Mouse (Mus musculus) layer of hippocampus, adult 18-20 months (tissue): Measurements from ENCODE around the gene 4933430I17Rik. TPM values are rescaled to one million over a fixed set of nuclear protein-coding genes. Genes with fewer than 3 reads are reported as not detected.

Source experiments
- DNase-seq, 2 experiments: peaks; one replicate each; pipeline ENCODE4 v3.0.0; 2022; ENCODE audit warnings: low spot score in 2 of 2
- total RNA-seq, 2 experiments: library from RNA; stranded (reverse); gene quantifications; 2 replicates each; pipeline ENCODE4 v1.2.3; 2021

Gene 4933430I17Rik
- total RNA-seq, 2 experiments from 2014 or later, result 0.52 to 0.53 TPM

GRCm38 (mm10) chr4:62596051-62596450 is 70.9 kb downstream of the 4933430I17Rik start:
- no peak for DNase-seq

Other genes starting within 250 kb of the 4933430I17Rik start
- gene Fkbp15, start 164.8 kb upstream of the 4933430I17Rik start, total RNA-seq, result 10 to 100 TPM; 38.2 to 38.4 TPM
- 10 to 100 TPM; 10.5 to 11.2 TPM for gene Slc31a1, start 164.6 kb upstream of the 4933430I17Rik start, total RNA-seq
- 10 to 100 TPM; 48.0 to 48.8 TPM for gene Cdc26, start 116.7 kb upstream of the 4933430I17Rik start, total RNA-seq
- 10 to 100 TPM; 12.8 to 13.5 TPM for gene Prpf4, start 116.6 kb upstream of the 4933430I17Rik start, total RNA-seq
- gene Rnf183, start 90.1 kb upstream of the 4933430I17Rik start, total RNA-seq, result not detected
- 1 to 10 TPM; 6.1 to 8.5 TPM for gene Wdr31, start 54.5 kb upstream of the 4933430I17Rik start, total RNA-seq
- gene Bspry, start 45.3 kb upstream of the 4933430I17Rik start, total RNA-seq, result under 1 TPM; 0.25 to 0.72 TPM
- gene Hdhd3, start 21.9 kb upstream of the 4933430I17Rik start, total RNA-seq, result 10 to 100 TPM in 1 of 2 experiments, 1 to 10 TPM in 1; 9.3 to 11.1 TPM
- 10 to 100 TPM; 31.5 to 33.7 TPM for gene Alad, start 5.5 kb upstream of the 4933430I17Rik start, total RNA-seq
- gene Pole3, start 301 bp upstream of the 4933430I17Rik start, total RNA-seq, result 10 to 100 TPM; 26.4 to 26.9 TPM
- 10 to 100 TPM; 20.6 to 22.2 TPM for gene Rgs3, start 34.5 kb downstream of the 4933430I17Rik start, total RNA-seq